Mouse (Mus musculus): Measurements from ENCODE around the gene Olfr374. TPM values are rescaled to one million over a fixed set of nuclear protein-coding genes. Genes with fewer than 3 reads are reported as not detected.

Gene Olfr374
- polyA plus RNA-seq, 1 experiment from 2014 or later, result 0.04 TPM

GRCm38 (mm10) chr8:72160707-72161697 is 54.2 kb downstream of the Olfr374 start, which contains the start of gene Rab8a:
Gene Rab8a, plus strand, starts transcription at chr8:72161200.
- Histone ChIP-seq H3K9me3 (no peaks in the 10 kb centered on the region), H3K4me2 (peak within 1 kb of the TSS; percentile 86)
- under 1% methylated on average over 82 of the region's 82 CpGs for WGBS

DNA sequence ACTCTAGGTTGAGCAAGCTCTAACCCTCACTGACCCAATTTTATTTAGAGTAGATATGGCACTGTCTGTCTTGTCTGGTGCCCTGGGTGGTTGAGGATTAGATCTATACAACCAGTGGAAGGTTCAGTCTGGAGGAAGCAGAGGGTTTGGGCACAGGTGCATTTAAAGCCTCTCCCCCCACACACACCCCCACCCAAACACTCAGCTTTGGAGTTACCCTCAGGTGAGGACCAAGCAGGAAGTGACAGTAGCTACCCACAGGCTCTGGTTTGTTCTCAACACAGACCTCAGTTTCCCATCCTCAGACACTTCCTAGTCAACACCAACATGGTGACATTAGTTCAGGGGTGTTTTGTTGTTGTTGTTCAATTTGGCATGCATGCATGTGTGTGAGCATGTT is 56.0 kb downstream of the Olfr374 start:
- peak overlapping the region; percentile 86 for H3K4me2 ChIP-seq
- ATAC-seq (ENCODE audit: low FRiP score), result no peak
- peaks cover 17% of the 10 kb centered on the region; the same call in 1 of the 2 replicates for H3K36me3 ChIP-seq (replicated peaks)
- no peaks in the 10 kb centered on the region for H3K9me3 ChIP-seq
- H3K4me1 ChIP-seq, result peaks cover 17% of the 10 kb centered on the region
- no peak overlapping the region for H3K27ac ChIP-seq
- no peak overlapping the region for H3K4me3 ChIP-seq (replicated peaks)
- H3K27me3 ChIP-seq, result no peaks in the 10 kb centered on the region
- no peak overlapping the region for H3K9ac ChIP-seq

More at GRCm38 (mm10) chr8:72160707-72161697, 54.2 kb downstream of the Olfr374 start, which contains the start of gene Rab8a:
- Histone ChIP-seq H3K9ac (peak within 1 kb of the TSS; percentile 90), H3K27me3 (no peaks in the 10 kb centered on the region), H3K27ac (peak within 1 kb of the TSS; percentile 84), H3K36me3 (replicated peaks) (0 out of 2 replicates have a peak, but pooled peaks cover 8% of the 10 kb centered on the region), H3K4me3 (replicated peaks) (peak within 1 kb of the TSS; percentile 90), H3K4me1 (peaks cover 17% of the 10 kb centered on the region)
- peak; percentile 99 for ATAC-seq (ENCODE audit: low FRiP score)

Other genes starting within 250 kb of the Olfr374 start
- 6.0 and 8.0 TPM in 2 replicates for gene Zfp709, start 225.0 kb upstream of the Olfr374 start, polyA plus RNA-seq (2016; fragmentation: Nextera tagmentation; extraction: Ambion mirVana)
- gene Zfp882, start 198.4 kb upstream of the Olfr374 start, polyA plus RNA-seq (2016; fragmentation: Nextera tagmentation; extraction: Ambion mirVana), result 13.0 and 15.0 TPM in 2 replicates
- 35.8 and 37.8 TPM in 2 replicates for gene Zfp617, start 198.4 kb upstream of the Olfr374 start, polyA plus RNA-seq (2016; fragmentation: Nextera tagmentation; extraction: Ambion mirVana)
- gene Zfp961, start 156.0 kb upstream of the Olfr374 start, polyA plus RNA-seq (2016; fragmentation: Nextera tagmentation; extraction: Ambion mirVana), result 23.3 and 29.7 TPM in 2 replicates
- 0.35 and 1.6 TPM in 2 replicates for gene Cyp4f18, start 97.4 kb upstream of the Olfr374 start, polyA plus RNA-seq (2016; fragmentation: Nextera tagmentation; extraction: Ambion mirVana)
- not detected in 2 replicates for gene Olfr372, start 65.8 kb upstream of the Olfr374 start, polyA plus RNA-seq (2016; fragmentation: Nextera tagmentation; extraction: Ambion mirVana)
- not detected in 2 replicates for gene Olfr373, start 23.9 kb upstream of the Olfr374 start, polyA plus RNA-seq (2016; fragmentation: Nextera tagmentation; extraction: Ambion mirVana)
- 416 and 424 TPM in 2 replicates for gene Tpm4, start 27.9 kb downstream of the Olfr374 start, polyA plus RNA-seq (2016; fragmentation: Nextera tagmentation; extraction: Ambion mirVana)
- gene Rab8a, start 54.2 kb downstream of the Olfr374 start, polyA plus RNA-seq (2016; fragmentation: Nextera tagmentation; extraction: Ambion mirVana), result 121 and 127 TPM in 2 replicates
- not detected in 2 replicates for gene Hsh2d, start 82.6 kb downstream of the Olfr374 start, polyA plus RNA-seq (2016; fragmentation: Nextera tagmentation; extraction: Ambion mirVana)
- gene Cib3, start 105.8 kb downstream of the Olfr374 start, polyA plus RNA-seq (2016; fragmentation: Nextera tagmentation; extraction: Ambion mirVana), result not detected in 2 replicates
- gene Gm11034, start 106.6 kb downstream of the Olfr374 start, polyA plus RNA-seq (2016; fragmentation: Nextera tagmentation; extraction: Ambion mirVana), result not detected in 2 replicates
- 78.2 and 87.0 TPM in 2 replicates for gene Fam32a, start 112.7 kb downstream of the Olfr374 start, polyA plus RNA-seq (2016; fragmentation: Nextera tagmentation; extraction: Ambion mirVana)
- 193 and 196 TPM in 2 replicates for gene Ap1m1, start 133.0 kb downstream of the Olfr374 start, polyA plus RNA-seq (2016; fragmentation: Nextera tagmentation; extraction: Ambion mirVana)
- 34.4 and 36.6 TPM in 2 replicates for gene Gm10282, start 198.2 kb downstream of the Olfr374 start, polyA plus RNA-seq (2016; fragmentation: Nextera tagmentation; extraction: Ambion mirVana)
- gene Klf2, start 212.0 kb downstream of the Olfr374 start, polyA plus RNA-seq (2016; fragmentation: Nextera tagmentation; extraction: Ambion mirVana), result 4.6 and 5.0 TPM in 2 replicates